Mouse (Mus musculus): ENCODE data around the gene Krt5.
A peak's percentile ranks its signal among the peaks of the same experiment; 100 is the strongest.
"Not testable (repeated sequence)": the region's sequence is repeated elsewhere in the genome, so short reads cannot be mapped to it uniquely, and the experiment has no call there.

Krt5 gene

GRCm38 (mm10) chr15:101712720-101713119, at the start of gene Krt5:
Gene Krt5, minus strand, starts transcription at chr15:101712898.
- DNase-seq (ENCODE audit: low spot score) = no peak

- no peak for DNase-seq (ENCODE audit: low spot score)
Measured at GRCm38 (mm10) chr15:101742711-101743110, 30.0 kb upstream of the Krt5 start, which contains the start of gene Krt71. Gene Krt71, minus strand, starts transcription at chr15:101743109.

DNA sequence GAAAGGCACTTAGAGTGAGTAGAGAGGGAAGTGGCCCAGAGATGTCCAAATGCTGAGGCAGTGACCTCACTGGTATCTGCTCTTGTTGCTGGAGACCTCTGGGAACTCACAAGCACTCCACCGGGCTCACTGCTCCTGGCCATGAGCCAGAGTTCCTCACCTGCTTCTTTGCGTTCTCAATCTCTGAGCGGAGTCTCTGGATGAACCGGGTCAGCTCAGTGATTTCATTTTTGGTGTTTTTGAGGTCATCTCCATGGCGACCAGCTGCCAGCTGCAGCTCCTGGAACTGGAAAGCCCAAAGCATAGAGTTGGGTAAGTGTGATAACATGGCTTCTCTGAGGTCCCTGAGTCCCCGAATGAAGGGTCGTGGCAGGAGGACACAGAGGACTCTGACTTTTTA, 25.1 kb upstream of the Krt5 start:
- no peak for DNase-seq (ENCODE audit: low spot score)

- no peak for DNase-seq (ENCODE audit: low spot score)
Measured at GRCm38 (mm10) chr15:101730653-101731052, 18.0 kb upstream of the Krt5 start.

DNA sequence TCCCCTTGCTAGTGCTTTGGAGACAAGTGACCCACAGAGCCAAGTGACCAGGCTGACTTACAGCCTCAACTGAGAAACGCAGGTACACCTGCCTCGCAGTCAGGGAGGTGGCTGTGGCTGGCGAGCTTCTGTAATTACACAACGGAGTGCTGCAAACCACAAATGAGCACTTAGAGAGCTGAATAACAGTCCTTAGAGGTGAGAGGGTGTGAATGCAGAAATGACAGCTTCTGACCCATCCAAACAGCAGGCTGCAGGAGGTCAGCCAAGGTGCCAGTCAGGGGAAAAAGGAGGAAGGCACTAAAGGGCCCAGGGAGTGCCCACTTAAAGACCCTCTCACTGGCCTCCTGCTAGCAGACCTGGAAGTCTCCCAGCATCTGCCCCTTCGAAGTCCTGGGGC, 12.0 kb upstream of the Krt5 start:
- no peak for DNase-seq (ENCODE audit: low spot score)

- no peak for DNase-seq (ENCODE audit: low spot score)
Measured at GRCm38 (mm10) chr15:101715831-101716230, 3.1 kb upstream of the Krt5 start.

GRCm38 (mm10) chr15:101714356-101714755, 1.7 kb upstream of the Krt5 start:
- no peak for DNase-seq (ENCODE audit: low spot score)

DNA sequence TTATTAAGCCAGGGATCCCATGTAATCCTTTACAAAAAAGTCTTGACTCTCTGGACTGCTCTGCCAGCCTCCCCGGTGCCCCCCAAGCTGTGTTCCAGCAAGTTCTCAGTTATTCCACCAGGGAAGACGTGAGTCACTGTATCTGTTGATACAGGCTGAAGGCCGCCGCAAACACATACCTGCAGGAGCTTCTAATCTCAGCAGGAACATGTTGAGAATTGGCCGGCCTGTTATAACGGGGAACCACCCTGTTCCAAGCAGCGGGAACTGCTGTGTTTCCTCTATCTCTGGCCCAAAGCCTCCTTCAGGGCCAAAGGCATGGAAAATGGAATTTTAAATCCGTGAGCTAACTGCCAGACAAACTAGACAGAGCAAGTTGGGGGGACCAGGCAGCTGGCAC, 1.0 kb upstream of the Krt5 start:
- no peak for DNase-seq (ENCODE audit: low spot score)

DNA sequence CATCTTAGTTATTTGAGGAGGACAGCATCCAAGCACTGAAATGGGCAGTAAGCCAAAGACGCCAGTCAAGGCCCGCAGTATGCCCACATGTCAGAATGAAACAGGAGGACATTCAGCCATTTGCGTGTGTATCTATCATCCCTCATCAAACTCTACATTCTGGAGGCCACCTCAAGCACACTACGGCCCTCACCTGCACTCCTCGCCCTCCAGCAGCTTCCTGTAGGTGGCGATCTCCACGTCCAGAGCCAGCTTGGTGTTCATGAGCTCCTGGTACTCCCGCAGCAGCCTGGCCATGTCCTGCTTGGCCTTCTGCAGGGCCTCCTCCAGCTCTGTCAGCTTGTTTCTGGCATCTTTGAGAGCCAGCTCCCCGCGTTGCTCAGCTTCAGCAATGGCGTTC, 4.0 kb downstream of the Krt5 start:
- DNase-seq (ENCODE audit: low spot score) = no peak

DNA sequence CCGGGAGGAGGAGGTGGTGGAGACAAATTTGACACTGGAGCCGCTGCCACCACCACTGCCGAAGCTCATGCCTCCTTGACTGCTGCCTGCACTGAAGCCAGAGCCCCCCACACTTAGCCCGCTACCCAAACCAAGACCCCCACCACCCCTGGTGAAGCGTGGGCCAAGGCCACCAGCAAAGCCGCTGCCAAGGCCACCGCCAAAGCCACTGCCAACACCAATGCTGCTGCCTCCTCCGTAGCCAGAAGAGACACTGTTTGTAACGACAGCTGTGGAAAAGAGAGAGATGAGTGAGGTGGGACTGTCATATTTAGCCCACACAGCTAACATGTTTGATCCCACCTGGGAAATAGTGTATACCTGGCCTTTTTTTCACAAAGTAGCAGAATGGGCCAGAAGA, 5.2 kb downstream of the Krt5 start:
- no peak for DNase-seq (ENCODE audit: low spot score)

DNA sequence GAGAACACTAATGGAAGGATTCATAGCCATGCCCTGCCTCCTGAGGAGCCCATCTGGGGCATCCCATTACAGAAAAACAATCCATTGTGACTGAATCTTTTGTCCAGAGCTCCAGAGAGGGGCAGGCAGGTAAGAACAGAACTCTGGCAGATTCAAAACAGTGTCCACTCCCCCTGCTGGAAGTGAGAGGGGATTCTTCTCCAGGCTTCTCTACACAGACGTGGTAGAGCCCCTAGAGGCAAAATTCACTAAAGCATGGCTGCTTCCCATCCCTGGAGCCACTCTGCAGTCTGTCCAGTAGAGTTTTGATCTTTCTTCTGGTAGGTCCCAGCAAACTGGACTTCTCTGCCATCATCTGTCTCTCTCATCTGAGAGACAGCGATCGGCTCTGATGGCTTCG, 8.6 kb downstream of the Krt5 start:
- peak; percentile 7 for DNase-seq (ENCODE audit: low spot score)

DNA sequence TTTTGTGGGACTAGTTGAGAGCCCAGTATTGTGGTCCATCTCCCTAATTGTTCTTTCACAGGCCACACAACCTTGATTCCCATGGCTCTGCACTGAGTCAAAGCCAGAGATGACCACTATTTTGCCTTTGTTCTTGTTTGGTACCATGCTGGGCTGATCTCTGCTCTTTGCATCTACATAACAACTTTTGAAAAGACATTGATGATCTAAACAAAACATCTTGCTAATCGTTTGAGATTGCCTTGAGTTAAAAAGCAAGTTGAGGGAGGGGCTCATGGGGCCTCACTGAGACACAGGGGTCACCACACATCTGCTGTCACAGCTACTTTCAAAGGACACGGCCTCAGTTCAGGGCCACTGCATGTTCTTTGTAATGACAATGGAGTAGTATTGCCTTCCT, 10.3 kb downstream of the Krt5 start:
- DNase-seq (ENCODE audit: low spot score) = no peak

- DNase-seq (ENCODE audit: low spot score) = no peak
Measured at GRCm38 (mm10) chr15:101699866-101700265, 12.8 kb downstream of the Krt5 start.

DNA sequence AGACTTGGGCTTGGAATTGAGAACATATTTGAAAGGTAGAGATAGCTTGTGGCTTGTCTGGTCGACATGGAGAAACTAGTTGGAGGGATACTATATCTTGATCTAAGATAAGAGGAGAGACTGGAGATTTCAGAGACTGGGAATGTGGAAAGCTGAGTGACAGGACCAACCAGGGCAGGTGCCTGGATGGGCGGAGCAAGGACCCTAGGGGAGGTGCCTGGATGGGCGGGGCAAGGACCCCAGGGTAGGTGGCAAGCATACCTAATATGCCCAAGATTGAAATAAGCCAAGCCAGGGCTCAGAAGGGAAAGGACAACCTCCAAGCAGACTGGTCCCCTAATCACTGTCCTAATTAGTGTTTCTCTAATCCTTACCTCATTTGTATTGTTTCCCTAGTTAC, 13.5 kb downstream of the Krt5 start:
- DNase-seq (ENCODE audit: low spot score) = no peak

GRCm38 (mm10) chr15:101697326-101698188, 15.1 kb downstream of the Krt5 start:
- no peak for DNase-seq (ENCODE audit: low spot score)

DNA sequence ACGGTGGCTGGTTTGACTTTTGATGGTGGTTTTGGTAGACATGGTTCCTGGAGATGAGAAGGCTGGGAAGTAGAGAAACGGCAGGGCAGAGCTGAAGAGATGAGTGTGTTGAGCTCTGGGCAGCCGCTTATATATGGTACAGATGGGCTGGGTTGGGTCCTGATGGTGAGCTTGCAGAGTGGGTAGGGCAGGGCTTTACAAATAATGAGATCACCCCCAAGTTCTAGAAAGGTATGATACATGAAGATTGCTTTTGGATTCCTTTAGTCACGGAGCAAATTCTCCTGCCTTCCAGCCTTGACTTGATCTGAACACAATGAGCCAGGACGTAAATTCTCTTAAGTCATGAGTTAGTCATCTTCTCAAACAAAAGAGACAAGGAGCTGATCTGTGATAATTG, 18.5 kb downstream of the Krt5 start, which contains the start of gene Krt6a:
Krt6a (minus strand) TSS at position 101 of the 400 bp plus-strand sequence.
- DNase-seq (ENCODE audit: low spot score) = no peak

GRCm38 (mm10) chr15:101690460-101690859, 22.2 kb downstream of the Krt5 start:
- not testable (repeated sequence) for DNase-seq (ENCODE audit: low spot score)

DNA sequence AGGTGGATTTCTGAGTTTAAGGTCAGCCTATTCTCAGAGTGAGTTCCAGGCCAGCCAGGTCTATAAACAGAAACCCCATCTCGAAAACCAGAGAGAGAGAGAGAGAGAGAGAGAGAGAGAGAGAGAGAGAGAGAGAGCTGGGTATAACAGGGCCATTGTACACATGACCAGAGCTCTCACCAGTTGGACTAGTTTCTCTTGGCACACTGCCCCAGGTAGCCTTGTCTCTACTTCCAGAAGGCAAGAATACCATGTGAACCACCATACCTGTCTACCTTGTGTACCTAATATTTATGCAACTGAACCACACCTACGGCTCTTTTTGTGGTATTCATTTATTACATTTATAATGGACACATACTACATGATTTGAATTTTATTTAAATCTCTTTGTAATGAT, 24.5 kb downstream of the Krt5 start:
- DNase-seq (ENCODE audit: low spot score) = no peak

GRCm38 (mm10) chr15:101680187-101680586, 32.5 kb downstream of the Krt5 start, which contains the start of gene Krt6b:
Gene Krt6b, minus strand, starts transcription at chr15:101680287.
- no peak for DNase-seq (ENCODE audit: low spot score)

- DNase-seq (ENCODE audit: low spot score) = no peak
Measured at GRCm38 (mm10) chr15:101675978-101676377, 36.7 kb downstream of the Krt5 start.

Measured in layer of hippocampus, adult 11-12 months (tissue).